Mouse (Mus musculus): ENCODE data around the gene Epb41. TPM values are rescaled to one million over a fixed set of nuclear protein-coding genes. Genes with fewer than 3 reads are reported as not detected.

The Epb41 gene
- polyA plus RNA-seq, 1 experiment from 2014 or later: 73.7 TPM

GRCm38 (mm10) chr4:131914046-131914643 lies 161.0 kb downstream of the Epb41 start:
- 12% methylated on average over 9 of the region's 9 CpGs for WGBS
- Histone ChIP-seq H3K4me1 (peaks cover 26% of the 10 kb centered on the region), H3K27ac (replicated peaks) (no peak overlapping the region), H3K4me2 (replicated peaks) (no peak overlapping the region), H3K9me3 (no peaks in the 10 kb centered on the region), H3K9ac (replicated peaks) (no peak overlapping the region), H3K4me3 (no peak overlapping the region), H3K27me3 (peaks cover 74% of the 10 kb centered on the region), H3K36me3 (no peaks in the 10 kb centered on the region)
- no peak for ATAC-seq (replicated peaks)

DNA sequence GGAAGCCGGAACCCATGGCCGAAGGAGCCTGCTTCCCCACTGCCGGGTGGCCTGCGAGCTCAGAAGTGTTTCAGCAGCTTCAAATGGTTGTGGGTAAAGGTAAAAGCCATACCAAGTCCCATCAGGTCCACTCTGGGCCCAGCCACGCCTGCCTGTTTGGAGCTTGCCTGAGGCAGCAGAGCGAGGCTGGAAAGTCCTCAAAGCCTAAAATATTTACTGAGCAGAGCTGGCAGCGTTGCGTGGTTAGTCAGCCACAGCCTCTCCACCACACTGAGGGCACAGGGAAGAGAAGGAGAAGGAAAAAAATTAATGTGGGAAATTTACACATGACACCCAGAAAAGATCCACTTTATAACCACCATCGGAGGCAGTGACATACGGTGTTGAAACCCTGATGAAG lies 161.6 kb downstream of the Epb41 start:
- Histone ChIP-seq H3K36me3 (no peaks in the 10 kb centered on the region), H3K9ac (replicated peaks) (no peak overlapping the region), H3K4me1 (peaks cover 26% of the 10 kb centered on the region), H3K9me3 (no peaks in the 10 kb centered on the region), H3K27ac (replicated peaks) (no peak overlapping the region), H3K27me3 (peaks cover 68% of the 10 kb centered on the region), H3K4me3 (no peak overlapping the region), H3K4me2 (replicated peaks) (no peak overlapping the region)
- no peak for ATAC-seq (replicated peaks)
- 62% methylated on average over 10 of the region's 10 CpGs for WGBS

- no peak for ATAC-seq (replicated peaks)
- H3K9ac ChIP-seq (replicated peaks): no peak overlapping the region
- no peak overlapping the region for H3K4me2 ChIP-seq (replicated peaks)
- WGBS: 43% methylated on average over 4 of the region's 5 CpGs
- peaks cover 48% of the 10 kb centered on the region for H3K27me3 ChIP-seq
- no peak overlapping the region for H3K4me3 ChIP-seq
- no peaks in the 10 kb centered on the region for H3K36me3 ChIP-seq
- no peak overlapping the region for H3K27ac ChIP-seq (replicated peaks)
- H3K9me3 ChIP-seq: no peaks in the 10 kb centered on the region
- peaks cover 26% of the 10 kb centered on the region for H3K4me1 ChIP-seq
Measured at GRCm38 (mm10) chr4:131911521-131911920, 163.6 kb downstream of the Epb41 start.

DNA sequence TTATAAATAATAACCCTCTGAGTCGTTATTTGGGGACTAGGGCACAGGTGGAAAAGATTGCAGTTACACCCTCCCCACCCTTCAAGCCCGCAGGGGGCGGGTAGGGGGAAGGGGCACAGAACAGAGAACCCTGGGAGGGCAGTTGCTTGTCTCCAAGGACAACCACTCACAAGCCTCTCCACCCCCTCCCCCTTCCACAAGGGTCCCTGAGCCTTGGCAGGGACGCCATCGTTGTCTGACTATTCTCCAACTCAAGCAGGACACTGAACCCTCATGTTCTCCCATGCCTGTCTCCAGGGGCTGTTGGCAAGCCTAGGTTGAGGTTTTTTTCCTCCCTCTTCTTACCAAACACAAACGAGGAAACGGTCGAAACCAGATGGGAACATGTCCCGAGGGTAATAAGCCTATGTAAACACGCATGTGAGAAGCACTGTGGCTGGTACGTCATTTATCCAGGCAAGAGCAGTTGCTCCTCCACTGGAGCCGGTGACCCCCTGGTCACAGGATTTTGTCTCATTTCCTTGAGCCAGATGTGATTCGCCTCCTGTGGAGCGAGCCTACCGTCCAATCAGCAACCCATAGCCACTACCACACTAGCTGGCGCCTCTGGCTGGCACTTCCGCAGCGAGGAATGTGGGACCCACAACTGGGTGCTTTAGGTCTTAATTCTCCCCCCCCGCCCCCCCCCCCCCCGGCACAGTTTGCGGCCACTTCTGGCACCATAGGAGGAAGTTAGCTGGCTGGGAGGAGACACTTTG lies 164.7 kb downstream of the Epb41 start:
- Histone ChIP-seq H3K4me2 (replicated peaks) (no peak overlapping the region), H3K9me3 (no peaks in the 10 kb centered on the region), H3K4me1 (peaks cover 17% of the 10 kb centered on the region), H3K27me3 (peaks cover 37% of the 10 kb centered on the region), H3K27ac (replicated peaks) (no peak overlapping the region), H3K9ac (replicated peaks) (no peak overlapping the region), H3K4me3 (no peak overlapping the region), H3K36me3 (peaks cover 7% of the 10 kb centered on the region; the same call in 1 of the 2 replicates)
- no peak for ATAC-seq (replicated peaks)
- WGBS: 22% methylated on average over 20 of the region's 21 CpGs

DNA sequence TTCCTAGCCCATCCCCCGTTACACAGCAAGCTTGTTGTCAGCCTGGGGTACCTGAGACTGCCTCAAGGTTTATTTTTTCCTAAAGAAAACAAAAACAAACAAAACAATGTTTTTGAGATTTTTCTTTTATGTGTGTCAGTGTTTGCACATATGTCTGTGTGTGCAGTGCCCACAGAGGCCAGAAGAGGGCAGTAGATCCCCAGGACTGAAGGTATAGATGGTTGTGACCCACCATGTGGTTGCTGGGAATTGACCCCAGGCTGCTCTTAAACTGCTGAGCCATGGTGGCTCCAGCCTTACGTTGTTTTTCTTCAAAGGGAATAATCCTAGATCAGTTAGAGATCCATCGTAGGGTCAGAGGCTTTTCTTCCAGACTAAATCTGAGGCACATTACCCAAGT lies 167.2 kb downstream of the Epb41 start:
- H3K27me3 ChIP-seq: peaks cover 19% of the 10 kb centered on the region
- H3K36me3 ChIP-seq: peaks cover 22% of the 10 kb centered on the region
- no peak overlapping the region for H3K4me3 ChIP-seq
- H3K4me1 ChIP-seq: peaks cover 6% of the 10 kb centered on the region
- no peak overlapping the region for H3K4me2 ChIP-seq (replicated peaks)
- no peaks in the 10 kb centered on the region for H3K9me3 ChIP-seq
- no peak for ATAC-seq (replicated peaks)
- no peak overlapping the region for H3K27ac ChIP-seq (replicated peaks)
- no peak overlapping the region for H3K9ac ChIP-seq (replicated peaks)
- 93% methylated on average over 3 of the region's 3 CpGs for WGBS

DNA sequence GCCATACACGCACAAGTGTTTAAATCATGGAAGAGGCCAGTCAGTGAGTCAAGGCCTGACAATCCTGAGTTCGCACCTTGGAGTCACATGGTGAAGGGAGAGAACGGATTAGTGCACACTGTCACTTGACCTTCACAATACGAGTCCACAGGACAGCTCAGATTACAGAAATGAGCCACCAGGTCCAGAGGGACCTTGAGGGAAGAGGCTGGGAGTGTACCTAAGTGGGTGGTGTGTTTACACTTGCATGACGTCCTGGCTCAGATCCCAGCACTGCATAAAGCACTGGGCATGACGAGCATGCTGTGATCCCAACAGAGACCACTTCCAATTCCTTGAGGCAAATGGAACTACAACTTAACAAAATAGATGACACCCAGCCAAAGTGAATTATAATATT lies 168.7 kb downstream of the Epb41 start:
- Histone ChIP-seq H3K4me1 (peaks cover 6% of the 10 kb centered on the region), H3K27me3 (0 out of 2 replicates have a peak, but pooled peaks cover 4% of the 10 kb centered on the region), H3K9ac (replicated peaks) (no peak overlapping the region), H3K4me3 (no peak overlapping the region), H3K27ac (replicated peaks) (no peak overlapping the region), H3K36me3 (peaks cover 35% of the 10 kb centered on the region), H3K9me3 (no peaks in the 10 kb centered on the region), H3K4me2 (replicated peaks) (no peak overlapping the region)
- WGBS: 69% methylated on average over 6 of the region's 6 CpGs
- no peak for ATAC-seq (replicated peaks)

- no peak overlapping the region for H3K4me2 ChIP-seq (replicated peaks)
- no peaks in the 10 kb centered on the region for H3K9me3 ChIP-seq
- H3K4me1 ChIP-seq: no peaks in the 10 kb centered on the region
- WGBS: 58% methylated on average over 8 of the region's 8 CpGs
- ATAC-seq (replicated peaks): no peak
- no peak overlapping the region for H3K27ac ChIP-seq (replicated peaks)
- no peaks in the 10 kb centered on the region for H3K27me3 ChIP-seq
- H3K9ac ChIP-seq (replicated peaks): no peak overlapping the region
- peaks cover 54% of the 10 kb centered on the region for H3K36me3 ChIP-seq
- no peak overlapping the region for H3K4me3 ChIP-seq
Measured at GRCm38 (mm10) chr4:131904478-131904877, 170.6 kb downstream of the Epb41 start.

GRCm38 (mm10) chr4:131901090-131901489 lies 174.0 kb downstream of the Epb41 start:
- Histone ChIP-seq H3K36me3 (peaks cover 78% of the 10 kb centered on the region), H3K4me1 (no peaks in the 10 kb centered on the region), H3K4me3 (no peak overlapping the region), H3K27ac (replicated peaks) (no peak overlapping the region), H3K27me3 (no peaks in the 10 kb centered on the region), H3K9me3 (no peaks in the 10 kb centered on the region), H3K9ac (replicated peaks) (no peak overlapping the region), H3K4me2 (replicated peaks) (no peak overlapping the region)
- 91% methylated on average over 15 of the region's 15 CpGs for WGBS
- ATAC-seq (replicated peaks): no peak

- no peak for ATAC-seq (replicated peaks)
- Histone ChIP-seq H3K9ac (replicated peaks) (no peak overlapping the region), H3K4me2 (replicated peaks) (no peak overlapping the region), H3K4me1 (no peaks in the 10 kb centered on the region), H3K4me3 (no peak overlapping the region), H3K36me3 (peaks cover 70% of the 10 kb centered on the region), H3K27ac (replicated peaks) (no peak overlapping the region), H3K9me3 (no peaks in the 10 kb centered on the region), H3K27me3 (no peaks in the 10 kb centered on the region)
- WGBS: 69% methylated on average over 6 of the region's 6 CpGs
Measured at GRCm38 (mm10) chr4:131899180-131899554, 176.0 kb downstream of the Epb41 start.

DNA sequence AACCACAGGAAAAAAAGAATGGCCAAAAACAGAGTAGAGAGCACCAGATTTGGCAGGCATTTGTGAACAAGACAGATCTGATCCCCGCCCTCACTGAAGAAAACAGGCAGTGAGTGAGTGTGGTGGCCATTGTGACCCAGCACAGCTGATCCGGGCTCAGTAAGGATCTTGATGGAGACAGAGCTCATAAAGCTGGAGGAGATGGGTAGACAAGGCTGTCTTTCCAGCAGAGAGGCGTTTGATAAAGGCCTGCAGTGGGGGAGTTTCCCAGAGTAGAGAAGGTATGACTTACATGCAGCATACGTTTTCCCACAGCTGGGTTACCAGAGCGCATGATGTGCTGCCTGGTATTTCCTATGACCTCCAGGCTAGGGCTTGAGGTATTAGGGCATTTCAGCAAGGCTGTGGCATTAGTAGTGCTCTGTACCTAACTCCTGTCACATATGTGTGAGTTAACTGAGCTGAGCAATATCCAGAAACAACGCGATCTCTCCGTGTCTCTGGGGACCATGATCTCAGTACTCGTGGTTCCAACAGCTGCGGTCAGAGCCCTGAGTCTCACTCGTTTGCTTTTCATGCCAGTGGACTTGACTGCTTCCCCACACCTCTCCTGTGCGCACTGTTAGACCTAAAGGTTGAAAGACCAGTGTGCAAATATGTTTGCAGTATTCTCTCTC lies 176.5 kb downstream of the Epb41 start:
- Histone ChIP-seq H3K27me3 (no peaks in the 10 kb centered on the region), H3K4me3 (no peak overlapping the region), H3K27ac (replicated peaks) (no peak overlapping the region), H3K4me2 (replicated peaks) (no peak overlapping the region), H3K4me1 (no peaks in the 10 kb centered on the region), H3K36me3 (peaks cover 70% of the 10 kb centered on the region), H3K9me3 (no peaks in the 10 kb centered on the region), H3K9ac (replicated peaks) (no peak overlapping the region)
- ATAC-seq (replicated peaks): no peak
- 92% methylated on average over 12 of the region's 12 CpGs for WGBS

GRCm38 (mm10) chr4:131897787-131898186 lies 177.3 kb downstream of the Epb41 start:
- peaks cover 76% of the 10 kb centered on the region for H3K36me3 ChIP-seq
- H3K27me3 ChIP-seq: no peaks in the 10 kb centered on the region
- 97% methylated on average over 8 of the region's 8 CpGs for whole genome bisulfite sequencing
- no peak overlapping the region for H3K4me3 ChIP-seq
- no peak overlapping the region for H3K4me2 ChIP-seq (replicated peaks)
- no peaks in the 10 kb centered on the region for H3K4me1 ChIP-seq
- H3K9me3 ChIP-seq: no peaks in the 10 kb centered on the region
- no peak for ATAC-seq (replicated peaks)
- no peak overlapping the region for H3K27ac ChIP-seq (replicated peaks)
- no peak overlapping the region for H3K9ac ChIP-seq (replicated peaks)

DNA sequence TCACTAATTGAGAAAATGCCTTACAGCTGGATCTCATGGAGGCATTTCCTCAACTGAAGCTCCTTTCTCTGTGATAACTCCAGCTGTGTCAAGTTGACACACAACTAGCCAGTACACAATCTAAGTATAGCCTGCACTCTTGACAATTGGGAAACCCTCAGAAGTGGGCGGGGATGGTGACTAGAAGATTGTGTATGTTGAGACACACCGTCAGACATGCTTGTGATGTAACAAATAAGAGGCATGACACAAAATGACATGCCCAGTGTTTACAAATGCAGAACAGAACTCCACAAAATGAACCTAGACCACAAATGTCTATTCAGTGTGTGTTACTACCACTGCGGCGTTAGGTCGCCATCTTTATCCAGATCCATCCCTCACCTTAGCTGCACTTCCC lies 178.0 kb downstream of the Epb41 start:
- WGBS: 93% methylated on average over 5 of the region's 5 CpGs
- no peaks in the 10 kb centered on the region for H3K9me3 ChIP-seq
- no peak overlapping the region for H3K27ac ChIP-seq (replicated peaks)
- no peaks in the 10 kb centered on the region for H3K27me3 ChIP-seq
- no peak overlapping the region for H3K9ac ChIP-seq (replicated peaks)
- no peak overlapping the region for H3K4me3 ChIP-seq
- ATAC-seq (replicated peaks): no peak
- H3K4me1 ChIP-seq: no peaks in the 10 kb centered on the region
- H3K36me3 ChIP-seq: peaks cover 77% of the 10 kb centered on the region
- no peak overlapping the region for H3K4me2 ChIP-seq (replicated peaks)

All from forebrain, embryonic 15.5 days (tissue).